Mouse (Mus musculus) hindbrain, embryonic 16.5 days (tissue): Measurements from ENCODE around the gene Ubn2. TPM values are rescaled to one million over a fixed set of nuclear protein-coding genes. Genes with fewer than 3 reads are reported as not detected.
"Not testable (repeated sequence)": the region's sequence is repeated elsewhere in the genome, so short reads cannot be mapped to it uniquely, and the experiment has no call there.

ENCODE experiments used
- ATAC-seq: fragments of 200-750 bp; cut with Nextera tagmentation; 2 replicates; pipeline ENCODE4 v1.8.0; 2017; ENCODE audit warnings: moderate TSS enrichment, moderate library complexity
- H3K27ac ChIP-seq: fragments of 300-500 bp; sonication (generic); 2 replicates; pipeline ENCODE4 v1.5.1; 2014; ENCODE audit warnings: low read depth, mild to moderate bottlenecking, control low read depth, low read length, moderate library complexity
- H3K27me3 ChIP-seq: fragments of 300-500 bp; sonication (generic); replicated peaks from 2 replicates; pipeline ENCODE4 v1.6.1; 2014; ENCODE audit warnings: low read length; ENCODE audit not compliant: control insufficient read depth, insufficient read depth
- H3K36me3 ChIP-seq: fragments of 300-500 bp; sonication (generic); 2 replicates; pipeline ENCODE4 v1.6.1; 2014; ENCODE audit warnings: mild to moderate bottlenecking, low read length, moderate library complexity, mixed read lengths; ENCODE audit not compliant: control insufficient read depth, insufficient read depth
- H3K4me1 ChIP-seq: fragments of 300-500 bp; sonication (generic); 2 replicates; pipeline ENCODE4 v1.6.1; 2014; ENCODE audit warnings: low read depth, low read length; ENCODE audit not compliant: control insufficient read depth, insufficient read depth
- H3K4me2 ChIP-seq: fragments of 300-500 bp; sonication (generic); 2 replicates; pipeline ENCODE4 v1.6.1; 2014; ENCODE audit warnings: mild to moderate bottlenecking, low read length, control low read depth, moderate library complexity
- H3K4me3 ChIP-seq: fragments of 300-500 bp; sonication (generic); 2 replicates; pipeline ENCODE4 v1.5.1; 2014; ENCODE audit warnings: mild to moderate bottlenecking, low read length, control low read depth, moderate library complexity
- H3K9ac ChIP-seq: fragments of 300-500 bp; sonication (generic); 2 replicates; pipeline ENCODE4 v1.6.1; 2014; ENCODE audit warnings: low read depth, mild to moderate bottlenecking, control low read depth, low read length, moderate library complexity
- H3K9me3 ChIP-seq: fragments of 300-500 bp; sonication (generic); 2 replicates; pipeline ENCODE4 v1.6.1; 2014; ENCODE audit warnings: mild to moderate bottlenecking, low read length, moderate library complexity; ENCODE audit not compliant: control insufficient read depth
- WGBS: fragments of 180-500 bp; shearing (Covaris S2); extraction: QIAGEN DNeasy Blood & Tissue Kit; methylation state at CpG from one replicate; pipeline ENCODE4 v1.1.7; 2014; 5-methylcytosine and 5-hydroxymethylcytosine counted together
- microRNA-seq: library from miRNA; unstranded; fragments of <30 nt; microRNA quantifications from one replicate; pipeline ENCODE4, GENCODE M21; 2017
- polyA plus RNA-seq: library from polyadenylated mRNA; unstranded; fragments of >200 nt; fragmentation: Nextera tagmentation; extraction: Ambion mirVana; gene quantifications from 2 replicates; pipeline ENCODE4 v1.2.1, GENCODE M21; 2015

The Ubn2 gene
- polyA plus RNA-seq, 1 experiment from 2014 or later = 16.3 TPM

GRCm38 (mm10) chr6:38548595-38548994 is 114.8 kb downstream of the Ubn2 start:
- ATAC-seq, H3K4me3 ChIP-seq, H3K4me2 ChIP-seq, H3K9ac ChIP-seq, H3K4me1 ChIP-seq, H3K27me3 ChIP-seq, H3K36me3 ChIP-seq, H3K9me3 ChIP-seq, H3K27ac ChIP-seq: not testable (repeated sequence)
- 92% methylated on average over 7 of the region's 7 CpGs for WGBS

GRCm38 (mm10) chr6:38549840-38550239 is 116.1 kb downstream of the Ubn2 start:
- H3K27me3 ChIP-seq, ATAC-seq, H3K4me3 ChIP-seq, H3K36me3 ChIP-seq, H3K9me3 ChIP-seq: not testable (repeated sequence)
- Histone ChIP-seq H3K27ac (peak overlapping the region; percentile 96), H3K4me1 (peaks cover 12% of the 10 kb centered on the region), H3K9ac (peak overlapping the region; percentile 83), H3K4me2 (peak overlapping the region; percentile 81)
- 82% methylated on average over 6 of the region's 6 CpGs for WGBS

GRCm38 (mm10) chr6:38550250-38551061 is 116.7 kb downstream of the Ubn2 start:
- peak; percentile 16 for ATAC-seq
- peak overlapping the region; percentile 83 for H3K9ac ChIP-seq
- WGBS = 5% methylated on average over 28 of the region's 28 CpGs
- peak overlapping the region; percentile 81 for H3K4me2 ChIP-seq
- H3K4me1 ChIP-seq = peaks cover 12% of the 10 kb centered on the region
- H3K4me3 ChIP-seq = peak overlapping the region; percentile 67
- no peaks in the 10 kb centered on the region for H3K9me3 ChIP-seq
- peak overlapping the region; percentile 96 for H3K27ac ChIP-seq
- no peaks in the 10 kb centered on the region for H3K36me3 ChIP-seq
- H3K27me3 ChIP-seq = no peaks in the 10 kb centered on the region

GRCm38 (mm10) chr6:38551062-38551988 is 117.6 kb downstream of the Ubn2 start, which contains the start of gene Luc7l2:
Luc7l2 (plus strand) TSS chr6:38551334.
- Histone ChIP-seq H3K36me3 (no peaks in the 10 kb centered on the region), H3K27me3 (no peaks in the 10 kb centered on the region), H3K27ac (peak within 1 kb of the TSS; percentile 99), H3K4me3 (peak within 1 kb of the TSS; percentile 67), H3K4me2 (peak within 1 kb of the TSS; percentile 81), H3K9ac (peak within 1 kb of the TSS; percentile 90), H3K9me3 (no peaks in the 10 kb centered on the region), H3K4me1 (peaks cover 12% of the 10 kb centered on the region)
- under 1% methylated on average over 86 of the region's 98 CpGs for WGBS
- peak; percentile 88 for ATAC-seq

GRCm38 (mm10) chr6:38551989-38552635 is 118.4 kb downstream of the Ubn2 start:
- Histone ChIP-seq H3K9me3 (no peaks in the 10 kb centered on the region), H3K4me1 (peaks cover 12% of the 10 kb centered on the region), H3K4me3 (peak overlapping the region; percentile 67), H3K4me2 (peak overlapping the region; percentile 51), H3K27ac (peak overlapping the region; percentile 99), H3K9ac (peak overlapping the region; percentile 90), H3K27me3 (no peaks in the 10 kb centered on the region), H3K36me3 (no peaks in the 10 kb centered on the region)
- peak; percentile 95 for ATAC-seq
- under 1% methylated on average over 30 of the region's 32 CpGs for WGBS

- H3K4me3 ChIP-seq = peak overlapping the region; percentile 67
- no peak overlapping the region for H3K9ac ChIP-seq
- H3K36me3 ChIP-seq = no peaks in the 10 kb centered on the region
- H3K4me2 ChIP-seq = peak overlapping the region; percentile 51
- no peak for ATAC-seq
- no peak overlapping the region for H3K27ac ChIP-seq
- H3K27me3 ChIP-seq = no peaks in the 10 kb centered on the region
- H3K4me1 ChIP-seq = peaks cover 12% of the 10 kb centered on the region
- H3K9me3 ChIP-seq = no peaks in the 10 kb centered on the region
- WGBS = 25% methylated on average over 5 of the region's 5 CpGs
Observed at GRCm38 (mm10) chr6:38552636-38553000, 118.9 kb downstream of the Ubn2 start.

Small RNA genes within 50 kb of the gene (microRNA-seq; reads per million reads assigned to microRNA genes)
- not detected for gene Mir7670

Other genes with a start within 250 kb of the Ubn2 start
- 10.4 and 13.6 TPM in 2 replicates for gene D630045J12Rik, start 179.9 kb upstream of the Ubn2 start, polyA plus RNA-seq
- 4.9 and 6.4 TPM in 2 replicates for gene Zc3hav1l, start 134.7 kb upstream of the Ubn2 start, polyA plus RNA-seq
- gene Zc3hav1, start 79.3 kb upstream of the Ubn2 start, polyA plus RNA-seq = 1.4 and 1.6 TPM in 2 replicates
- 4.6 and 5.8 TPM in 2 replicates for gene Ttc26, start 52.5 kb upstream of the Ubn2 start, polyA plus RNA-seq
- gene Fmc1, start 99.6 kb downstream of the Ubn2 start, polyA plus RNA-seq = 183 and 225 TPM in 2 replicates
- 31.9 and 33.5 TPM in 2 replicates for gene Luc7l2, start 117.4 kb downstream of the Ubn2 start, polyA plus RNA-seq
- 0.15 and 0.21 TPM in 2 replicates for gene Klrg2, start 203.3 kb downstream of the Ubn2 start, polyA plus RNA-seq
- 27.4 and 28.2 TPM in 2 replicates for gene Clec2l, start 229.1 kb downstream of the Ubn2 start, polyA plus RNA-seq